Mouse (Mus musculus): ENCODE measurements around the gene Esrra. TPM values are rescaled to one million over a fixed set of nuclear protein-coding genes. Genes with fewer than 3 reads are reported as not detected.

The Esrra gene
- total RNA-seq, 2 experiments from 2014 or later = 128 to 136 TPM

DNA sequence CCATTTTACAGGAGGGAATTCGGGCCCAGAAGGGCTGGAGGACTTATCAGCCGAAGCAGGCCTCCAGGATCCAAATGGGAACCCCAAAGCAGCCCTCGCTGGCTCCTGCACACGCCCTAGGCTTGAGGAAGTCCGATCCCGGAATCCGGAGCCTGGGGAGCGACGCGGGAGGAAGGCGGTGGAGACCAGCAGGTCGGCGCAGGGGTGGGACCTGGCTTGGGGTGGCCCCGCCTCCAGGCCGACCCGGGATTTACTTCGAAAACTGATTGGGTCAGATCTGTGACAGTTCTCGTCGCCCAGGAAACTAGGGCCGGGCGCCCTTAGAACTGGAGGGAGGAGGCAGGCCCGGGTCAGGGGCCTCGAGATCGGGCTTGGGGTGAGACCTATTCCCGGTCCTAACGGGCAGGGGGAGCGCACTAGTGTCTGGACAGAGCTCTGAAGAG is 20.7 kb upstream of the Esrra start, which contains the start of gene Gpr137:
TSS of gene Gpr137 (minus strand) at position 232 of the 443 bp plus-strand sequence.
- peak; percentile 94 to 95 for DNase-seq
- intact Hi-C loops (cut with DNase I) = no loop called here

GRCm38 (mm10) chr19:6941372-6942248 is 20.0 kb upstream of the Esrra start, which contains the start of gene Bad:
Gene Bad (plus strand): TSS chr19:6941861.
- intact Hi-C loops (cut with DNase I) = loop anchor here (2.0 kb wide), 1 partner anchor 17 kb away; the partner anchor contains the start of gene Catsperz
- peak; percentile 97 to 99 for DNase-seq

DNA sequence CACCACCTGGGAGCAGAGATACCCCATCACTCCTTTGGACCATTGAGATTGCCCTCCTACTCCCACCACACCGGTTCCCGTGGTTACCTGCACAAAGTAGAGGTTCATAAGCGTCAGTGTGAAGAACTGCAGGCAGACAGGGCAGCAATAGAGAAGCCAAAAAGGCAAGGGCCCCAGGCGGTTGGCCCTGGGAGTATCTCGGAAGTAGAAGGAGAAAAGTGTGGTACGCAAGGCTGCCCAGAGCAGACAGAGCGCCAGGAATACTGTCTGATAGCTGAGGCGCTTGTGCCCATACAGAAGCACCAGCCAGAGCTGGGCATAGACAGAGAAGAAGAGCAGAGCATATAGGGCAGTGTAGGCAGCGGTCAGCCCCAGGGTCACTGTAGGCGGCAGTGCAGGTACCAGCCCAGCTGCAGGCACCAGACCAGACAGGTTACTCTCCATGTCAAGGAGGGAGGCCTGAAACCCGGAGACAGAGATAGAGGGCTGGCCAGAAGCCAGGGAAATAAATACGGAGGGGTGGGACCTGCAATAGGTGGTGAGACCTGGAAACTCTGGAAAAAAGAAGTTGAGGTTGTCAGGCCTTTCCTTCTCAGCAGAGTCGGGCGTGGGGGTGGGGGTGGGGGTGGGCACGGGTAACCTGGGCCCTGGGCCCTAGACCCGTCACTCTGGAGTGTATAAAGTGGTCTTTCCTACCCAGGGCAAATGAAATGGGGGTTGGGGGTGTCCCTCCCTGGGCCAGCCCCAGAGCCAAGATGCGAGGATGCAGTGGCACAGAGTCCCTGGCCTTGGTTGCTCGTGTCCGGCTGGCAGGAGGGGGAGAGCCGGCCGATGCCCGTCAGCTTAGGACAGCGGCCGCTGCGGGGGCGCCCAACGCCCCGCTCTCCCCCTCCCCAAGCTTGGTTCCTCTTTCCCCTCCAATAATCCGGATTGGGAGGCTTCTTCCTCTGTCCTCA is 19.1 kb upstream of the Esrra start:
- DNase-seq = no peak
- intact Hi-C loops (cut with DNase I) = loop anchor here (2.0 kb wide), 1 partner anchor 16 kb away; the partner anchor contains the start of gene Catsperz

DNA sequence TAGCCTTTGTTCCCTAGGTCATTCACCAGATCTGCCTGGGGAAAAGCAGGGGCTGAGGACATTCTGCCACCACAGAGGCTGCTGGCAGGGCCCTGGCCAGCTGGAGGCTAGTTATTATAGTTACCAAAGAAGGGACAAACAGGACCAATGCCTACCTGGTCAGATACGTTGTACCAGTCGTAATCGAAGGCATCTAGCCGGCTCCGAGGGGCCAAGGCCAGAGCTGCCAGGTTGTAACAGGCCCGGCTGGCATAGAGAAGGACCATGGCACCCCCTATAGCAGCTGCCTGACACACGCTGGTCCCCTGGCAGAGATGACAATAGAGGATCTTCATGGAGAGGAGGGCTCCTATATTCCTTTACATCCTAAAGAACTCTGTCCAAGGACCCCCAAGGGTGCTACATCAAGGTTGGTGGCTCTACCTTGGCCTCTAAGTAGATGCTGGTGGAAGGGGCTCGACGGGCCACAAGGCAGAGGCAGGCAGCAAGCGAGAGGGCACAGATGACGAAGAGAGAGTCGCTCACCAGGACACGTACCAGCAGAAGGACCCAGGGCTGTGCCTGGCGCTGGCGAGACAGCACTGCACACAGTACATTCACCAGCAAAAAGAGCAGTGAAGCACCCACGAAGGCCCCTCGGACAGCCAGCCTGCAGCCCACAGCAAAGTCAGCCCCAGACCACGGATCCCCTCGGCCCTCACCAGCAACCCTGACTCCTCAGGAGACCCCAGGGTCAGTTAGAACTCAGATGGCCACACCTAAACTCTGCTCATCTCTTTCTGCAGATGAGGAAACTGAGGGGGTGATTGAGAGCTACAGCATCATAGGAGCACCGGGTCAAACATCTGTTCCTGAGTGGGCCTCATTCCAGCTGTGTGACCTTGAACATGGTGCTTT is 17.7 kb upstream of the Esrra start:
- intact Hi-C loops (cut with DNase I) = loop anchor here (2.0 kb wide), 1 partner anchor 15 kb away; the partner anchor contains the start of gene Catsperz
- no peak for DNase-seq

DNA sequence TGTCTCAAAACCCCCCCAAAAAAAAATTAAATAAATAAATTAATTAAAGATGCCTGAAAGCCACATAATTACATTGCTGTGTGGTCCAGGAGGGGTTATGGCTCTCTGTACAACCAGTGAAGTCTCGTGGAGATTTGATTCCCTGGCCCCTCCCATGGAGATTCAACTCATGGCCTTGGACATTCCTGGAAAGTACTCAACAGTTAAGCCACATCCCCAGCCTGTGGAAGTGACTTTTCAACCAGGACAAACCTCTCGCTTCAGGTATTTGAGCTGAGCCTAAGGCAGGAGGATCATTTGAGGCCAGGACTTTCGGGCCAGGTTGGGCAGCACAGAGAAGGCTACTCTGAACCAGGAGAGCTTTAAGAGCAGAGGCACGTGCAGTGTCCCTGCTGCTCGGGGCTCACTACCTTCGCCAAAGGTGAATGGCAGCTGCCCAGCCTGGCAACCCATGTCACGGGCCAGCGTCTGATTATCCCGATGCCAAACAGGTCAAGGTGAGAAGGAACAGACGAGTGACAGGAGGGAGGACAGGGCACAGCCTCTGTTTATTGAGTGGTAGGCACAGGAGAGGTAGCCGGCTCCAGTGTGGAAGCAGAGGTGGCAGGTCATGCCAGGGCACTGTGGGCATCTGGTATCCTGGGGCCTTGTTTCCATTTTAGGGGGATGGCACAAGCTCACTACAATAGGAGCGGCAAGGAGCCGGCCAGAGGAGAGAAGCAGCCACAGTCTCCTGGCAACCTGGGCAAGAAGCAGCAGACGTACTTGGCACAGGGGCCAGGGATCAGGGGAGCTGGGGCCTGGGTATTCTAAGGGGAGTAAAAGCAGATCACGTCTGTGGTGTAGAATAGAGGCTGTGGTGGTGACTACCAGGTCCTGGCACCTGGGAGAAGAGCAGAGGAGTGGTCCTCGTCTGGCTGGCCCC is 16.2 kb upstream of the Esrra start:
- peak in 1 of 2 experiments; percentile 42 for DNase-seq

DNA sequence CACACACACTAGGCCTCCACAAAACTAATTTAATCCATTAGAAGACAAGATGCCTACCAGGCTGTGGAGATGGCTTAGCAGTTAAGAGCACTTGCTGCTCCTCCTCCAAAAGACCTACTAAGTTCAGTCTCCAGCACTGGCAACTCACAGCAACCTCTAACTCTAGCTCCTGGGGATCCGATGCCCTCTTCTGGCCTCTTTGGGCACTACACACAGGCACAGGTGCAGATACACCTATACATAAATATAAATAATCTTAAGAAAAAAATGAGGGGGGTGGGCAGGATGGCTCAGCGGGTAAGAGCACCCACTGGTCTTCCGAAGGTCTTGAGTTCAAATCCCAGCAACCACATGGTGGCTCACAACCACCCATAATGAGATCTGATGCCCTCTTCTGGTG is 14.7 kb upstream of the Esrra start:
- intact Hi-C loops (cut with DNase I) = no loop called here
- DNase-seq = no peak

More for the DNA sequence above, 16.2 kb upstream of the Esrra start:
- intact Hi-C loops (cut with DNase I) = no loop called here

GRCm38 (mm10) chr19:6934195-6934977 is 12.8 kb upstream of the Esrra start, which contains the start of gene Kcnk4:
Gene Kcnk4 (minus strand): TSS chr19:6934515.
- intact Hi-C loops (cut with DNase I) = no loop called here
- no peak for DNase-seq

GRCm38 (mm10) chr19:6933436-6934194 is 12.0 kb upstream of the Esrra start:
- peak in 1 of 2 experiments; percentile 46 for DNase-seq

DNA sequence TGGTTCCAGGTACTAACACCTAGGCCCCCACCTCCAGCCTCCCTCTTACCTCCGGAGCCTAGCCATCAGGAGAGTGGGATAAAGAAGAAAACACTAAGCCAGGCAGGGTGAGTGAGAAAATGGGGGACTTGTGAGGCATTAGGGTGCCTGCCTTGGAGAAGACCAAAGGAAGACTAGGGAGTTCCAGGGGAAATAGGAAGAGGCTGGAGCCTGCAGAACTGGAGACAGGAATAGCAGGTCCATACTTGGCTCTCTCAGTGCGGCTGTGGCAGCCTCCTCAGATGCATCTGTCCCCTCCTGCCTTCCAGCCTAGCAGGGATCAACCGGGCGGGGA is 11.5 kb upstream of the Esrra start:
- intact Hi-C loops (cut with DNase I) = no loop called here
- no peak for DNase-seq

More at GRCm38 (mm10) chr19:6933436-6934194, 12.0 kb upstream of the Esrra start:
- intact Hi-C loops (cut with DNase I) = no loop called here

- DNase-seq = no peak
- intact Hi-C loops (cut with DNase I) = no loop called here
Observed at GRCm38 (mm10) chr19:6932018-6932417, 10.4 kb upstream of the Esrra start.

DNA sequence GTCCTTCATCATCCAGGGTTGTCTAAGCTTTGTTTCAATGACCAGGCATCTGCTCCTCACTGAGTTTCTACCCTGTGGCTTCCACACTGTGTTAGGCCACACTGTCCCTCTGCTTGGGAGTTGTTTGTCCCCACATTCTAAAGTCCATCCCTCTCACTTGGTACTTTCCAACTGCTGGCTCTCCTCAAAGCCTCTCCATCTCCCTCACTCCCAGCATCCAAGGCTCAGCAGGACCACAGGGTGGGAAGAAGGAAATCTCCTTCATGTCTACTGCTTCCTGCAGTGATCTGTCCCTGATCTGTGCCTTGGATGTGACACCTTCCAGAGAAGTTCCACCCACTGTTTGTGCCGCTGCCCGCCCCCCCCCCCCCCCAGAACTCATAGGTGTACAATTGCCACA is 9.4 kb upstream of the Esrra start:
- DNase-seq = no peak
- intact Hi-C loops (cut with DNase I) = no loop called here

DNA sequence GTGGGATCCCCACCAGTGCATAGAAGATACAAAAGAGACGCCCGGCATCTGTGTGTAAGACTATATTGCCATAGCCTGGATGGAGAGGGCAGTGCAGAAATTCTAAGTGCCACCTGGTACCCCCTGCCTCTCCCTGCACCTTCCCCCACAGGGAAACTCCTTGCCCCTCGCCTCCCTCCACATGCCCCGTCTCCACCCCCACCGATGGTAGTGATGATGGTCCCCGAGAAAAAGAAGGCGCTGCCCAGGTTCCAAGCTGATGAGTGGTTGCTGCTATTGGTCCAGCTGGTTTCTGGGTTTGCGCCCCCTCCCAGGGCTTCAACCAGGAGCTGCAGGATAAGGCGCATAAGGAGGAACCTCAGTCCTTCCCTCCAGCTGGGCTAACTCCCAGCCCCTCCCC is 6.5 kb upstream of the Esrra start:
- intact Hi-C loops (cut with DNase I) = no loop called here
- no peak for DNase-seq

DNA sequence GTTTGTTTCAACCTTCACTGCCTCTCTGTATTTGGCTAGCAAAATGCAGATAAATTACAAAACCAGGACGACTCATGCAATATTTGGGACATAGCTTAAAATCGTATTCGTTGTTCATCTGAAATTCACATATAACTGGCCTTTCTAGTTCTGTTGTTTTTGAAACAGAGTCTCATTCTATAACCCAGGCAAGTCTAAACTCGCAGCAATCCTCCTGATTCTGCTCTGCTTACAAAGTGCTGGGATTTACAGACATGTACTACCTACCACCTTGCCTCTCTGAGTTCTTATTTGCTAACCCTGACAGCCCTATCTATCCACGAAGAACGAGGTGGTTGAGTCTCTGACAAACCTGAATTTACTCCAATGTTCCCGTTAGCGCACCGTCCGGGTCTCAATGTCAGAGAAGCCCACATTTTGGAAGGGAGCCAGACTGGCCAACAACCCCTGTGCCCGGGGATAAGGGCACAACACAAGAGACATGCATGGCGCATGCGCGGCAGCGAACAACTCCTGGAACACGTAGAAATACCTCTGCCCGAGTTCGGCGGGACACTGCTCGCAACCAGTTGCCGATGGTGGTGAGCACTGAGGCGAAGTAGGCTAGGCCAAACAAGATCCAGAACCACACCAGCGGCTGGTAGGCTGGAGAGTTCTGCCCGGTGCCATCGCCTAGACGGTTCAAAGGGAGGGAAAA is 5.1 kb upstream of the Esrra start:
- intact Hi-C loops (cut with DNase I) = no loop called here
- no peak for DNase-seq

DNA sequence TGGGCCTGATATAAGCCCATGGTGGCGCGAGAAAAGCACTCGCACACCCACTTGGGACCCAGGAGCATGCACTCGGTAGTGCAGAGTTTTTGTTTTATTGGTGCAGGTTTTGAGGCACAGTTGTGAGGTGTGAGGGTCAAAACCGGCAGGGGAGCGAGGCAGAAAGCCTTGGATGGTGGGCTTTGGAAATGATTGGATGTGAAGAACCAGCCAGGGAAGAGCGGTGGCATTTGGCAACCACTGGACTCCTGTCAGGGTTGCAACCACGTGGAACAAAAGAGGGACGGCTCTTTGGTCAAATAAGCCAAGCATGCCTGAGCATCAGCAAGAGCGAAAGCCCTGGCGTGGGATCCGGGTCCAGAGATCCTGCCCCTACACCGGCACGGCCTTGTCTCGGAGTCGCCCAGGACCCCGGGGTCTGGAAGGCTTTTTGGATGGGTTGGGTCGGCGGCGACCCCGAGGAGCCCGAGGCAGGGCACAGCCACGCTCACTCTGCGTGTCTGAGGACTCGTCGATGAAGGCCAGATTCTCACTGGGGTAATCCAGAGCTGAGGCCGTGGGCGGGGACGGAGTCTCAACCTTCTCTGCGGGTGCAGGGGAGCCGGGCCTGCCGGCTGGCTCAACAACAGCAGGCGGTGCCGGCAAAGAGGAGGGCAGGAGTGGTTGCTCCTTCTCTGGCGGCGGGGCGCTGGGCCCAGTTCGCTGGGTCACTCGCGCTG is 4.2 kb upstream of the Esrra start:
- DNase-seq = no peak
- intact Hi-C loops (cut with DNase I) = loop anchor here (2.0 kb wide), 2 partner anchors 15 to 95 kb away; partner anchors contain the start of gene Bad

DNA sequence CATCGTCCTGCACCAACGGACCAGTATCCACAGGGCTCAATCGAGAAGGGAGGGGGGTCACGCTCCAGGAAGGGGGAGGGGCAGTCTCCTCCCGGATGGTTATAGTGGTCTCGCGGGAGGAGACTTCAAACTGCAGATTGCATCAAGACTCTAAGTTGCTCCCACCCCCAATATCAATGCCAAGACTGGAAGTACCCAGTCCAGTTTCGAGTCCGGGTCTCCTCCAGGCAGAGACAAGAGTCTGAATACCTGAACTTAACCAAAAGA is 3.6 kb upstream of the Esrra start, which contains the start of gene Catsperz:
TSS of gene Catsperz (minus strand) at position 74 of the 267 bp plus-strand sequence.
- no peak for DNase-seq
- intact Hi-C loops (cut with DNase I) = loop anchor here (2.0 kb wide), 2 partner anchors 16 to 96 kb away; partner anchors contain the start of gene Bad

Data from heart, postnatal 14 days (tissue).